Mouse (Mus musculus) erythroblast, embryonic 14.5 days (primary cell): Measurements from ENCODE around the gene Mdh1.

ENCODE experiments used
- GATA1 ChIP-seq: IDR thresholded peaks from 2 replicates; pipeline ENCODE4 v1.6.1; 2012; ENCODE audit warnings: low read length, inconsistent platforms, mixed read lengths
- TAL1 ChIP-seq: IDR thresholded peaks from 3 replicates; pipeline ENCODE4 v1.6.1; 2012; ENCODE audit warnings: low read length, inconsistent platforms, mixed read lengths

DNA sequence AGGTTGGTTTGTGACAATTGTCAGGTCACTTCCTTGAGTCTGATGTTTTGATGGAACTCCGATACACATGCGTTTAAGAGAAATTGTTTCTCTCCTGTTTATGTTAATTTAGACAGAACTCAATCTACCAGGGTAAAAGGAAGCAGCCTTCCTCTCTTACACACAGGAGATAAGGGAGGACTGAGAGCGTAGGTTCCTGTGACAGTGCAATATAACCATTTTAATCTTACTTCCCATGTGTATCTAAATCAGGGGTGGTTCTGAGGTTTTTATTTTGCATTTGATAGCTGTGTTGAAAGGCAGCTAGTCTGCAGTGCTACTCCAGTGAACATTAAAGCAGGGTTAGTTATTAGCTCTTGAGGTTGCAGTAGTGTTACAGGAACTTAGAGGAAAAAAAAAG is 20.1 kb downstream of the Mdh1 start:
- TF ChIP-seq GATA1, result no peak
- no peak for TF ChIP-seq TAL1
